Mouse (Mus musculus) Patski (cell line): ENCODE results near the gene Ddhd1. TPM values are rescaled to one million over a fixed set of nuclear protein-coding genes. Genes with fewer than 3 reads are reported as not detected.
"Not testable (repeated sequence)": the region's sequence is repeated elsewhere in the genome, so short reads cannot be mapped to it uniquely, and the experiment has no call there.

Experiments used
- ATAC-seq: fragments of 100-300 bp; one replicate; pipeline ENCODE4 v1.8.0; 2021
- CTCF ChIA-PET: fragments of 350-600 bp; sonication (Branson Sonifier 250); formaldehyde crosslinking; loops from one replicate; lab custom pipeline; 2022; ENCODE audit warnings: inconsistent platforms; lab: Charles Lee
- POLR2A ChIA-PET: fragments of 350-600 bp; sonication (Branson Sonifier 250); formaldehyde crosslinking; loops from one replicate; lab custom pipeline; 2022; ENCODE audit warnings: antibody characterized with exemption, inconsistent platforms; lab: Charles Lee
- DNase-seq: peaks from one replicate; pipeline ENCODE4 v3.0.0-alpha.2; 2011; ENCODE audit warnings: low read depth, low spot score
- H3K27me3 ChIP-seq: fragments of 371-371 bp; one replicate; pipeline ENCODE4 v1.5.1; 2021
- CTCF ChIP-seq: fragments of 100-300 bp; IDR thresholded peaks from one replicate; pipeline ENCODE4 v1.5.1; 2021
- in situ Hi-C: fragments of 300-500 bp; cut with MboI; formaldehyde crosslinking; loops from 3 replicates; pipeline ENCODE4 v1.11.1; 2018; ENCODE audit warnings: low pct_unique_long_range_greater_than_20kb, mixed read lengths
- polyA plus RNA-seq: library from polyadenylated mRNA; unstranded; gene quantifications from one replicate; pipeline ENCODE4 v1.2.3, GENCODE M21; 2021

Ddhd1 gene
- polyA plus RNA-seq, 1 experiment from 2014 or later: 30.9 TPM

GRCm38 (mm10) chr14:45587536-45587935 lies 70.4 kb downstream of the Ddhd1 start:
- no peaks in the 10 kb centered on the region for H3K27me3 ChIP-seq
- ChIA-PET CTCF (no interaction called here), POLR2A (no interaction called here)
- in situ Hi-C loops: no loop called here
- DNase-seq: no peak
- no peak for TF ChIP-seq CTCF
- ATAC-seq: no peak

- no peak for ATAC-seq
- DNase-seq: no peak
- no peak for TF ChIP-seq CTCF
- ChIA-PET CTCF (interaction anchor here (1.3 kb wide), 1 partner anchor 16 kb away, joined by 4 read pairs; no protein-coding TSS in a partner anchor), POLR2A (no interaction called here)
- in situ Hi-C loops: no loop called here
- H3K27me3 ChIP-seq: no peaks in the 10 kb centered on the region
Measured at GRCm38 (mm10) chr14:45583494-45584027, 74.4 kb downstream of the Ddhd1 start.

DNA sequence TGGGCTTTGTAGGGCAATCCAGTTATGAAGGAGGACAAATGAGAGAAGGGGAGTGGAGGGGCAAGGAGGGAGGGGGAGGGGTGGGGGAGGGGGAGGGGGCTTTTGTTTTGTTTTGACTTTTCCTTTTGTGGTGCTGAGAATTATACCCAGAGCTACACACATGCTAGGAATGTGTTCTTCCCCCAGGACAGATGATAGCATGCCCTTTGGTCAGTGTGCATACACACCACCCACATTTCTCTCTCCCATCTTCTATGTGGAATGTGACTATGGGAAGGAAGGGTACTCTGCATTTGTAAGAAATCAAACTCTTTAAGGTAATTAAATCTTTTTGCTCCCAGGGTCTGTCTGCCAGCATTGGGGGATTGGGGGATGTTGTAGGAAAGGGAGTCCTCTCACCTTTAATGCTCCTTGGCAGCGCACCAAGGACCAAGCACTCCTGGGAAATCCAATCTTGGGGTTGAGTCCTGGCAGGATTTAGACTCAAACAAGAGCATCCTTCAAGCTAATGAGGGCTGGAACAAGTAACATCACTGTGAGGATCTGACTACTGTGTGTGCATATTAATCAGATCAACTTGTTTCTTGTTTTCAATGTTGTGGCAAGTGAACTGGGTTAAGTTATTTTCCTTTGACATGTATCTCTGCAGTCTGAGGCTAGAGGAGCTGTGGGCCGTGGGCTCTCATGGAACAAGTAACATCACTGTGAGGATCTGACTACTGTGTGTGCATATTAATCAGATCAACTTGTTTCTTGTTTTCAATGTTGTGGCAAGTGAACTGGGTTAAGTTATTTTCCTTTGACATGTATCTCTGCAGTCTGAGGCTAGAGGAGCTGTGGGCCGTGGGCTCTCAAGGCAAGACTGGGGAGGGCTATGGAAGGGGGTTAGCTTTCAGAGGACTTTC lies 76.8 kb downstream of the Ddhd1 start:
- POLR2A ChIA-PET, DNase-seq, in situ Hi-C loops, CTCF ChIA-PET, H3K27me3 ChIP-seq, ATAC-seq: not testable (repeated sequence)

DNA sequence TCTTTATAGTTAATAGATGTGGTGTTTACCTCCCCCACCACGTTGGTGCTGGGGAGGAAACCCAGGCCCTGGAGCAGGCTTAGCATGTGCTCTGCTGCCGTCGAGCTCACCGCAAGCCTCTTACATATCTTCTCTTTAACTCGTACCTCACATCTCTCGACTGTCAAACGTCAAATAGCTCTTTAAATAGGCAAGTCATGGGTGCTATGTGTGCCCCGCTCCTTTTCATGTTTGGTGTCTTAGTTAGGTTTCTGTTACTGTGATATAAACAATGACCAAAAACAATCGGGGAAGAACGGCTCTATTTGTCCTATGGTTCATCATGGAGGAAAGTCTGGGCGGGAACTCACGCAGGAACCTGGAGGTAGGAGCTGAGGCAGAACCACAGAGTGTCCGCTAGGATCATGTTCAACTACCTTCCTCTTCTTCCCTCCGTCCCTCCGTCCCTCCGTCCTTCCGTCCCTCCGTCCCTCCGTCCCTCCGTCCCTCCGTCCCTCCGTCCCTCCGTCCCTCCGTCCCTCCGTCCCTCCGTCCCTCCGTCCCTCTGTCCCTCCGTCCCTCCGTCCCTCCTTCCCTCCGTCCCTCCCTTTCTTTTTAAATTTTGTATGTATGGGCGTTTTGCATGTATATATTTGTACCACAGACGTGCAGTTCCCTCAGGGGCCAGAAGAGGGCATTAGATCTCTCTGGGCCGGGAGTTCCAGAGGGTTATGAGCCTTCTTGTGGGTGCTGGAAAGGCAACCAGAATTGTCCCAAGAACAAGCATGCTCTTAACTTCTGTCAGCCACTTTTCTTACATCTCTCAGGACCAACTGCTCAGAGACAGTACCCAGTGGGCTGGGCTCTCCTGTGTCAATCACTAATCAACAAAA lies 91.6 kb downstream of the Ddhd1 start:
- in situ Hi-C loops: loop anchor here (10.0 kb wide), 1 partner anchor 208 kb away; no protein-coding TSS in a partner anchor
- ATAC-seq (no peak), DNase-seq (no peak)
- H3K27me3 ChIP-seq: no peaks in the 10 kb centered on the region
- ChIA-PET CTCF (interaction anchor here (0.7 to 3.2 kb wide), 6 partner anchors 10 to 143 kb away, joined by 3 to 16 read pairs (median 4); no protein-coding TSS in a partner anchor), POLR2A (interaction anchor here (0.7 kb wide), 1 partner anchor 82 kb away, joined by 4 read pairs; no protein-coding TSS in a partner anchor)
- TF ChIP-seq CTCF: peak; percentile 75

GRCm38 (mm10) chr14:45565216-45566065 lies 92.5 kb downstream of the Ddhd1 start:
- no peaks in the 10 kb centered on the region for H3K27me3 ChIP-seq
- DNase-seq (no peak), ATAC-seq (no peak)
- ChIA-PET CTCF (interaction anchor here (0.7 to 3.2 kb wide), 4 partner anchors 11 to 142 kb away, joined by 3 to 16 read pairs (median 4); no protein-coding TSS in a partner anchor), POLR2A (interaction anchor here (0.6 to 0.7 kb wide), 2 partner anchors 83 to 202 kb away, joined by 4 read pairs; no protein-coding TSS in a partner anchor)
- in situ Hi-C loops: loop anchor here (10.0 kb wide), 1 partner anchor 209 kb away; no protein-coding TSS in a partner anchor
- TF ChIP-seq CTCF: no peak

- CTCF ChIA-PET: no interaction called here
- POLR2A ChIA-PET: interaction anchor here (0.6 kb wide), 1 partner anchor 13 kb away, joined by 3 read pairs; no protein-coding TSS in a partner anchor
- in situ Hi-C loops: loop anchor here (10.0 kb wide), 1 partner anchor 211 kb away; no protein-coding TSS in a partner anchor
- ATAC-seq: peak; percentile 69
- TF ChIP-seq CTCF: no peak
- H3K27me3 ChIP-seq: no peaks in the 10 kb centered on the region
- no peak for DNase-seq
Measured at GRCm38 (mm10) chr14:45563577-45563976, 94.4 kb downstream of the Ddhd1 start.

DNA sequence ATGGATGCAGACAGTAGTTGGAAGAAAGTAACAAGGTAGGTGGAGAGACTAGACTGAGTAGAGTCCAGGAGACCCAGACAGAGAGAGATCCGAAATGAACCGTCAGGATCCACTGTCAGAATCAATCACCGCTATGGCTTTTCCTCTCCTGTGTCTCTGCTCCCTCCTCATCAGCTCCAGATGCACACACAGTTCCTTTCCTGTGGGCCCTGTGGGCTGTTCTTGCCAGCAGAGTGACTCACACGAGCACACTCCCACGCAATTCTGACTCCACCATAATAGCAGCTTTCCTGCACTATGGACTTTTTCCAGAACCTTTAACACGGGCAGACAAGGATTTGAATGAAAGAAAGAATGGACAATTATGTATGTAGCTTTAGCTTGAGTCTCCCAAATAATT lies 96.3 kb downstream of the Ddhd1 start:
- no peak for DNase-seq

GRCm38 (mm10) chr14:45559018-45559417 lies 98.9 kb downstream of the Ddhd1 start:
- no peak for TF ChIP-seq CTCF
- DNase-seq (no peak), ATAC-seq (no peak)
- H3K27me3 ChIP-seq: no peaks in the 10 kb centered on the region
- POLR2A ChIA-PET: no interaction called here
- CTCF ChIA-PET: no interaction called here
- in situ Hi-C loops: no loop called here

More for the DNA sequence above, 96.3 kb downstream of the Ddhd1 start:
- ATAC-seq: no peak
- in situ Hi-C loops: loop anchor here (10.0 kb wide), 1 partner anchor 213 kb away; no protein-coding TSS in a partner anchor
- no peaks in the 10 kb centered on the region for H3K27me3 ChIP-seq
- ChIA-PET CTCF (interaction anchor here (1.6 kb wide), 1 partner anchor 9 kb away, joined by 3 read pairs; no protein-coding TSS in a partner anchor), POLR2A (interaction anchor here (0.7 kb wide), 1 partner anchor 61 kb away, joined by 6 read pairs; no protein-coding TSS in a partner anchor)
- no peak for TF ChIP-seq CTCF

DNA sequence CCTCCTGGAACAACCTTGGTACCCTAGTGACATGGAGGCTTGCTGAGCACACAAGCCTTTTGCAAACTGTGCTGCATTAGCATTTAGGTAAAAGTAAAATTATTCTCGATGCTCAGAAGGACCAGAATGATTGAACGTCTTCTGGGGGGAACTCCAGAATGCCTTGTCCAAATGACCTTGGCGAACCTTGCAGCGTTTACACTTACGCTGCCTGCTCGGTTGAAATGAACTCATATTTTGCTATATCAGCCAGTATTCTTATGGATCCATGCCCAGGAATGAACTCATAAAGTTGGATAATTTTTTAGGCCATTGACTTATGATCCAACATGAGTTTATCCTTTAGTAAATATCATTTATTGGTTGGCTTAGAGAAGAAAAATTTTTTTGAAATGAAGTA lies 103.6 kb downstream of the Ddhd1 start:
- in situ Hi-C loops: no loop called here
- POLR2A ChIA-PET: no interaction called here
- ATAC-seq (no peak), DNase-seq (no peak)
- H3K27me3 ChIP-seq: no peaks in the 10 kb centered on the region
- CTCF ChIA-PET: interaction anchor here (1.5 kb wide), 1 partner anchor 11 kb away, joined by 4 read pairs; no protein-coding TSS in a partner anchor
- no peak for TF ChIP-seq CTCF
